In genomic region chr7:28919815-28920214, GRCm38 (mm10) we compare ENCODE assay signal across 8 mouse cellular contexts. TPM values are rescaled to one million over a fixed set of nuclear protein-coding genes. Genes with fewer than 3 reads are reported as not detected.
DNase-seq lines count a peak whose midpoint lies in the region; ATAC-seq lines count a peak whose summit lies in the region.

No protein-coding gene starts in this region.

- no peak overlapping the region; the same call in none of the 2 replicates for H3K4me2 ChIP-seq in lung, embryonic 15.5 days
- no peak overlapping the region for H3K4me2 ChIP-seq in stomach, embryonic 14.5 days (replicated peaks; ENCODE audit: low read depth, low read length)

- ATAC-seq in lung, embryonic 15.5 days (ENCODE audit: borderline replicate concordance, extremely low read depth, low FRiP score, low TSS enrichment): peak; percentile 24
- peak; percentile 63 for ATAC-seq in stomach, embryonic 14.5 days (ENCODE audit: insufficient number of reproducible peaks, insufficient read depth, low FRiP score, low read depth)

- H3K27me3 ChIP-seq in lung, embryonic 15.5 days: 0 out of 2 replicates have a peak, but pooled peaks cover 2% of the 10 kb centered on the region
- H3K27me3 ChIP-seq in stomach, embryonic 14.5 days (ENCODE audit: control insufficient read depth, insufficient read depth, low read length): no peaks in the 10 kb centered on the region

- H3K4me3 ChIP-seq in lung, embryonic 15.5 days: no peak overlapping the region
- H3K4me3 ChIP-seq in stomach, embryonic 14.5 days (ENCODE audit: low read depth, low read length): no peak overlapping the region

- peak overlapping the region; percentile 54 for H3K27ac ChIP-seq in lung, embryonic 15.5 days
- H3K27ac ChIP-seq in stomach, embryonic 14.5 days (ENCODE audit: low read length): peak overlapping the region; percentile 82

- H3K4me1 ChIP-seq in lung, embryonic 15.5 days: peaks cover 78% of the 10 kb centered on the region
- peaks cover 59% of the 10 kb centered on the region for H3K4me1 ChIP-seq in stomach, embryonic 14.5 days (ENCODE audit: control insufficient read depth, insufficient read depth, low read length)

- DNase-seq in A20 (ENCODE audit: low read depth, low spot score) (peak; percentile 20), adipocyte (ENCODE audit: low spot score) (peak; percentile 63)
- peak; percentile 17 for DNase-seq in embryo, embryonic 11.5 days (ENCODE audit: low read depth, low spot score)
- peak; percentile 83 for DNase-seq in heart, adult 9 months (ENCODE audit: low spot score in 2 of 2)
- peak; percentile 75 to 77 for DNase-seq in kidney, adult 8-10 months
- DNase-seq in thymus, postnatal 10 days (ENCODE audit: low spot score in 2 of 2): no peak

- no peaks in the 10 kb centered on the region for H3K9me3 ChIP-seq in lung, embryonic 15.5 days
- no peaks in the 10 kb centered on the region for H3K9me3 ChIP-seq in stomach, embryonic 14.5 days (ENCODE audit: control insufficient read depth, low read depth, low read length)

- WGBS in lung, embryonic 15.5 days: 12% methylated on average over 6 of the region's 6 CpGs
- WGBS in stomach, embryonic 14.5 days: 9% methylated on average over 6 of the region's 6 CpGs

- peaks cover 34% of the 10 kb centered on the region for H3K36me3 ChIP-seq in lung, embryonic 15.5 days
- H3K36me3 ChIP-seq in stomach, embryonic 14.5 days (ENCODE audit: control insufficient read depth, insufficient read depth, low read length): peaks cover 27% of the 10 kb centered on the region

- H3K9ac ChIP-seq in lung, embryonic 15.5 days: no peak overlapping the region
- H3K9ac ChIP-seq in stomach, embryonic 14.5 days (replicated peaks; ENCODE audit: low read depth, low read length): no peak overlapping the region

RNA-seq across cellular contexts. Expression of gene Capn12, which starts 38.6 kb away (rescaled TPM):
- polyA plus RNA-seq in lung, embryonic 15.5 days (2015; fragmentation: Nextera tagmentation; extraction: Ambion mirVana): 0.29 and 0.42 TPM in 2 replicates
- 0.67 and 1.1 TPM in 2 replicates for polyA plus RNA-seq in stomach, embryonic 14.5 days (2014; fragmentation: Nextera tagmentation; extraction: Ambion mirVana)

RNA-seq across cellular contexts. Expression of gene Actn4, which starts 42.3 kb away (rescaled TPM):
- 287 and 302 TPM in 2 replicates for polyA plus RNA-seq in lung, embryonic 15.5 days (2015; fragmentation: Nextera tagmentation; extraction: Ambion mirVana)
- 272 and 280 TPM in 2 replicates for polyA plus RNA-seq in stomach, embryonic 14.5 days (2014; fragmentation: Nextera tagmentation; extraction: Ambion mirVana)

RNA-seq across cellular contexts. Expression of gene Lgals7, which starts 56.2 kb away (rescaled TPM):
- 1.5 and 1.6 TPM in 2 replicates for polyA plus RNA-seq in lung, embryonic 15.5 days (2015; fragmentation: Nextera tagmentation; extraction: Ambion mirVana)
- polyA plus RNA-seq in stomach, embryonic 14.5 days (2014; fragmentation: Nextera tagmentation; extraction: Ambion mirVana): 1.4 and 1.5 TPM in 2 replicates

Comparison
In these comparisons a context has a peak if more than half of its experiments do, and no peak if none do; other contexts are left out.
1. DNase-seq: peak in A20 (single experiment), adipocyte (single experiment), embryo, embryonic 11.5 days (single experiment), heart, adult 9 months (2 of 2) and kidney, adult 8-10 months (2 of 2); none in thymus, postnatal 10 days (0 of 2).